Mouse (Mus musculus): Measurements from ENCODE around the gene Kif26b. TPM values are rescaled to one million over a fixed set of nuclear protein-coding genes. Genes with fewer than 3 reads are reported as not detected.

Kif26b gene
- polyA plus RNA-seq, 1 experiment from 2014 or later: 5.1 TPM

DNA sequence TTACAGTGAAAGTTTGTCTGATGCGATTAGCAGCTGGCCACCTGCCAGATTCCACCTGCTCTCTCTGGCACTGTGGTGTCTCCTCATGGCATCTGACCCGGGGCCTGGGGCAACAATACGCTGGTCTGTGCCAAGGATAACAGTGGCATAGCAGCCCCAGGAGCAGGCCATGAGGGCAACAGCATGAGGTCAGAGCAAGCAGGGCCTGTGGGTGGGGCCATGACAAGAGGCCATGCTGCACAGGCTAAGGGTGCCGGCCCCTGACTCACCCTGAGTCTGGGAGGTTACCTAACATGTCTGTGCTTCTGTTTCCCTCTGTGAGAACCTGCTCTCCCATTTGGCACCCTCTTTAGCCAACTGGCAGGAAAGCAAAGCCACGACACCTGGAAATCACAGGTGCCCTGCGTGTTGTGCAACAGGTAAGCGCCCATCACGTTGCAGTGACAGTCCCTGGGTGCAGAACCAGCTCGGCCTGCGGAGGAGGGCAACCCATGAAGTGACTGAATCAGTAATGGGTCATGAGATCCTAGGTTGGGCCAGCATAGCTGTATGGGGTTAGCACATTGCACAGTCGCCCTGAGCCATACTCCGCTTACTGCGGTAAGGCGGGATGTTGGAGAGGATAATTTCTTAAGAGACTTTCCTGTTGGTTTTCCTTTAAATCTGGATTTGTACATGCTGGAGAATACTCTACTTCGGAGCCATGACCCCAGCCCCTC is 72.1 kb downstream of the Kif26b start:
- no peak for ATAC-seq (replicated peaks; ENCODE audit: extremely low read depth, insufficient read depth, low FRiP score)
- WGBS: 77% methylated on average over 15 of the region's 15 CpGs
- no peak overlapping the region for H3K27ac ChIP-seq (ENCODE audit: low read length)
- no peak overlapping the region for H3K4me3 ChIP-seq (ENCODE audit: low read length)
- H3K9ac ChIP-seq (ENCODE audit: low read length): no peak overlapping the region
- H3K9me3 ChIP-seq (replicated peaks; ENCODE audit: control insufficient read depth, low read length): no peaks in the 10 kb centered on the region
- no peaks in the 10 kb centered on the region for H3K27me3 ChIP-seq (ENCODE audit: control insufficient read depth, insufficient read depth, low read length)
- no peak overlapping the region for H3K4me2 ChIP-seq (ENCODE audit: low read depth, low read length)
- H3K36me3 ChIP-seq (ENCODE audit: control insufficient read depth, insufficient read depth): no peaks in the 10 kb centered on the region
- peaks cover 7% of the 10 kb centered on the region for H3K4me1 ChIP-seq (ENCODE audit: control insufficient read depth, insufficient read depth, low read length)

DNA sequence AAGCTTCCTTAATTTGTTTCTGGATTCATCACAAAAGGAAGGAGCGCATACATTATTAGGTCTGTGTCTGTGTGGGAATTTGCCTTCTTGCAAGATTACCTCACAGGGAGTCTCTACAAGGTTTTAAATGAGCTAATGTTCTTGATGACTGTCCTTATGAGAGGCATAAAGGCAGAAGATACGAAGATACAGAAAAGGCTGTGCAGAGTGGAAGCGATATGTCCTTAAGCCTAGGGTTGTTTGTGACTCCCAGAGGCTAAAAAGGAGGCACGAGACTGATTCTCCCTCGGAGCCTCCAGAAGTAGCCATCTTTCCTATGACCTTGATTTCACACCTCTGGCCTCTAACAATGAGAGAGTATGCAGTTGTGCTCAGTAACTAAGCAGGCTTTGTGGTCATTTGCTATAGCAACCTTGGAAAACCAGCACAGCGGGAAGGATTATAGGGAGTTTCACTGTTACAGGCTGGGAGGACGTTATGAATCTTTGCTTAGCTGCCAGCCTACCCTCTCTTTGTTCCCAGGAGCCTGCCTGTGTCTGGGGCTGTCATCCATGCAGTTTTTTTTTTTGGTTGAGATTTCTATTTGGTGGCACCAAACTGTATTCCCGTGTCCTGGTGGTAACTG is 80.3 kb downstream of the Kif26b start:
- Histone ChIP-seq H3K4me1 (ENCODE audit: control insufficient read depth, insufficient read depth, low read length) (peaks cover 6% of the 10 kb centered on the region; the same call in 1 of the 2 replicates), H3K4me2 (ENCODE audit: low read depth, low read length) (no peak overlapping the region), H3K27ac (ENCODE audit: low read length) (no peak overlapping the region), H3K9me3 (replicated peaks; ENCODE audit: control insufficient read depth, low read length) (no peaks in the 10 kb centered on the region), H3K4me3 (ENCODE audit: low read length) (no peak overlapping the region), H3K36me3 (ENCODE audit: control insufficient read depth, insufficient read depth) (no peaks in the 10 kb centered on the region), H3K9ac (ENCODE audit: low read length) (no peak overlapping the region), H3K27me3 (ENCODE audit: control insufficient read depth, insufficient read depth, low read length) (no peaks in the 10 kb centered on the region)
- WGBS: 77% methylated on average over 8 of the region's 8 CpGs
- ATAC-seq (replicated peaks; ENCODE audit: extremely low read depth, insufficient read depth, low FRiP score): no peak

DNA sequence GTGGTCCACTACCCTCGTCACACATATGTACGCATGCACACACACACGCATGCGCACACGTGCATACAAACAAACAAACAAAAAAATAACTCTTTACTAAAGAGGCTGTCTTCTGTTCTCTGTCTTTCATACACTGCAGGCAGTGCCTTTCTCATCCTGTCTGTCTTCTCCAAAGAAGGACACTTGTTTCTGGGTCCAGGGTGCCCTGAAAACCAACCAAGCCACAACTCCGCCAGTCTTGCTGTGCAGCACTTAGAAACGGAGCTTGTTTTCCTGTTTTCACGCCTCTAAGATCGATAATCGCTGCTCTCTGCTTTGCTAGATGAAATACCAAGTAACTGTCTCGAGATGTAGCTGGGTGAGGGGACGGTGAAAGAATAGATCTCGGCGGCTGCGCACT is 82.6 kb downstream of the Kif26b start:
- no peaks in the 10 kb centered on the region for H3K9me3 ChIP-seq (replicated peaks; ENCODE audit: control insufficient read depth, low read length)
- no peaks in the 10 kb centered on the region for H3K27me3 ChIP-seq (ENCODE audit: control insufficient read depth, insufficient read depth, low read length)
- whole genome bisulfite sequencing: 85% methylated on average over 15 of the region's 15 CpGs
- H3K4me2 ChIP-seq (ENCODE audit: low read depth, low read length): no peak overlapping the region
- H3K36me3 ChIP-seq (ENCODE audit: control insufficient read depth, insufficient read depth): no peaks in the 10 kb centered on the region
- peaks cover 4% of the 10 kb centered on the region; the same call in 1 of the 2 replicates for H3K4me1 ChIP-seq (ENCODE audit: control insufficient read depth, insufficient read depth, low read length)
- H3K4me3 ChIP-seq (ENCODE audit: low read length): no peak overlapping the region
- no peak overlapping the region for H3K27ac ChIP-seq (ENCODE audit: low read length)
- H3K9ac ChIP-seq (ENCODE audit: low read length): no peak overlapping the region
- no peak for ATAC-seq (replicated peaks; ENCODE audit: extremely low read depth, insufficient read depth, low FRiP score)

DNA sequence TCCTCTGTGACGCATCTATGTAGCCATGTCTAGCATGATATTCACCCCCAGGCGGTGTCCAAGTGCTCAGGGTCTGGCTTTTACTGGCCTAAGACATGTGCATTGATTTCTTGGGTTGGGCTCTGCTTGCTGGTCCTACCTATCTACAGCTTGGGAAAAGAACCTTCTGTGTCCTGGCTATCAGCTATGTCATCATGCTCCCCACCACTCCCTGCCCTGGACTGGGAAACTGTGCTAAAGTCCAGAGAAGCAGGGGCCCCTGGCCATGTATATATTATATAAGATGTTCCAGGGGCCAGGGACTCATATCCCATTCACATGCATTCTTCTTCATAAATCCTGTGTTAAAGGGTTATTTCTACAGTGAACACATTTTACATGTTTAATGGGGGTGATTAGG is 92.4 kb downstream of the Kif26b start:
- no peak overlapping the region for H3K4me2 ChIP-seq (ENCODE audit: low read depth, low read length)
- no peak overlapping the region for H3K27ac ChIP-seq (ENCODE audit: low read length)
- no peak overlapping the region for H3K9ac ChIP-seq (ENCODE audit: low read length)
- H3K27me3 ChIP-seq (ENCODE audit: control insufficient read depth, insufficient read depth, low read length): no peaks in the 10 kb centered on the region
- no peaks in the 10 kb centered on the region for H3K4me1 ChIP-seq (ENCODE audit: control insufficient read depth, insufficient read depth, low read length)
- H3K4me3 ChIP-seq (ENCODE audit: low read length): no peak overlapping the region
- WGBS: 94% methylated on average over 2 of the region's 2 CpGs
- ATAC-seq (replicated peaks; ENCODE audit: extremely low read depth, insufficient read depth, low FRiP score): no peak; the same call in 1 of the 2 replicates
- no peaks in the 10 kb centered on the region for H3K9me3 ChIP-seq (replicated peaks; ENCODE audit: control insufficient read depth, low read length)
- H3K36me3 ChIP-seq (ENCODE audit: control insufficient read depth, insufficient read depth): no peaks in the 10 kb centered on the region

DNA sequence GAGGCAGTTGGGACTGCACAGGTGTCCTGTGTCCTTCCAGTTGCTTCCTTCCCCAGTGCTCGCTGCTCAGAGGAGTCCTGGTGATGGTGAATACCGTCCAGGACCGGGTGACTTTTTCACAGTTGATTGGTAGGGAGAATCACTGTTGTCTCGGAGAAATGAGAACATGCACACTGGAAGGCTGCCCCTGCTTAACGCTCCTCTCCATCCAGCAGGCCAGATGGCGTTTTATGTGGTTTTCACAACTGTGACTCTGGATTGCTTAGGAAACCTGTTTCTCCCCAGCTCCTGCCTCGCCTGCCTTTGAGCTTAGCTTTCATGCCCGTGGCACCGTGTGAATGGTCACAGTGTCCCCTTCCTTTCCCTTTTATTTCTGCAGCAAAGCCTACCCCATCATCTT is 95.0 kb downstream of the Kif26b start:
- no peak overlapping the region for H3K4me3 ChIP-seq (ENCODE audit: low read length)
- 81% methylated on average over 9 of the region's 9 CpGs for WGBS

DNA sequence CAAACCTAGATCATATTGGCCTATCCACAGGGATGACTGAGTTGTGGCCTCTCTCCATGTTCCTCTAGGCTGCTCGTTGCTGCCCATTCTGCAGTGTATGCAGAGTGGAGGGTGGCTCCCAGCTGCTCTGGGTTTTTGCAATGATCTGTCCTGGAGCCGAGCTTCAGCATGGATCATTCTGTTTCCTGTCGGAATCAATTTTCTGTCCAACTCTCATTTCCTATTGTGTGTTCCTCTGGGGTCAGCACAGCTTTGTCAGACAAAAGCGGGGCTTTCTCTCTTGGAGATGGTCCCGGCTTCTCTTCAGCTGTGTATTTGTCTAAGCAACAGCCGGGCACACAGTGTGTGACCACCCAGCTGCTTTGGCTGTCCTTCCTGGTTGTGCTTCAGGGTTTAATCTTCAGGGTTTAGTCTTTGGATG is 98.0 kb downstream of the Kif26b start:
- Histone ChIP-seq H3K9ac (ENCODE audit: low read length) (no peak overlapping the region), H3K27me3 (ENCODE audit: control insufficient read depth, insufficient read depth, low read length) (no peaks in the 10 kb centered on the region), H3K27ac (ENCODE audit: low read length) (no peak overlapping the region), H3K4me1 (ENCODE audit: control insufficient read depth, insufficient read depth, low read length) (peaks cover 4% of the 10 kb centered on the region), H3K9me3 (replicated peaks; ENCODE audit: control insufficient read depth, low read length) (no peaks in the 10 kb centered on the region), H3K4me3 (ENCODE audit: low read length) (no peak overlapping the region), H3K4me2 (ENCODE audit: low read depth, low read length) (no peak overlapping the region), H3K36me3 (ENCODE audit: control insufficient read depth, insufficient read depth) (no peaks in the 10 kb centered on the region)
- ATAC-seq (replicated peaks; ENCODE audit: extremely low read depth, insufficient read depth, low FRiP score): no peak
- 54% methylated on average over 6 of the region's 6 CpGs for WGBS

More for the DNA sequence above, 95.0 kb downstream of the Kif26b start:
- Histone ChIP-seq H3K4me1 (ENCODE audit: control insufficient read depth, insufficient read depth, low read length) (no peaks in the 10 kb centered on the region), H3K27me3 (ENCODE audit: control insufficient read depth, insufficient read depth, low read length) (no peaks in the 10 kb centered on the region), H3K36me3 (ENCODE audit: control insufficient read depth, insufficient read depth) (no peaks in the 10 kb centered on the region), H3K4me2 (ENCODE audit: low read depth, low read length) (no peak overlapping the region), H3K27ac (ENCODE audit: low read length) (no peak overlapping the region), H3K9me3 (replicated peaks; ENCODE audit: control insufficient read depth, low read length) (no peaks in the 10 kb centered on the region), H3K9ac (ENCODE audit: low read length) (no peak overlapping the region)
- ATAC-seq (replicated peaks; ENCODE audit: extremely low read depth, insufficient read depth, low FRiP score): no peak

DNA sequence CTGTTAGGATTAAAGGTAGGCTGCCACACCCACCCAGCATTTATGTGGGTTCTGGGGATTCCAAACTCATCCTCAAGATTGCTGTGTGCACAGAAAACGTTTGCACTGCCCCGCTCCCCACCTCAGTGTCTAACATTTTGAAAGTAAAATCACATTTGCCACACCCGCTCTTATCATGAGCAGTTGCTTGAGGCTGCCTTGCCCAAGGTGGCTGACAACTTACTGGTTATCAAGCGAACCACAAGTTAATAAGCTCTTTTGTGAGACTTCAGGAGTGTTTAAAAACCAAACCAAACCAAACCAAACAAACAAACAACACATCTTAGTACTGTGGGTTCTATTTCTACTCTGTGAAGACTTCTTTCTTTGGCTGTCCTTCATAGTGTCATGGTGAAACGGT is 101.1 kb downstream of the Kif26b start:
- WGBS: 74% methylated on average over 5 of the region's 5 CpGs
- no peak for ATAC-seq (replicated peaks; ENCODE audit: extremely low read depth, insufficient read depth, low FRiP score)
- peaks cover 19% of the 10 kb centered on the region for H3K4me1 ChIP-seq (ENCODE audit: control insufficient read depth, insufficient read depth, low read length)

DNA sequence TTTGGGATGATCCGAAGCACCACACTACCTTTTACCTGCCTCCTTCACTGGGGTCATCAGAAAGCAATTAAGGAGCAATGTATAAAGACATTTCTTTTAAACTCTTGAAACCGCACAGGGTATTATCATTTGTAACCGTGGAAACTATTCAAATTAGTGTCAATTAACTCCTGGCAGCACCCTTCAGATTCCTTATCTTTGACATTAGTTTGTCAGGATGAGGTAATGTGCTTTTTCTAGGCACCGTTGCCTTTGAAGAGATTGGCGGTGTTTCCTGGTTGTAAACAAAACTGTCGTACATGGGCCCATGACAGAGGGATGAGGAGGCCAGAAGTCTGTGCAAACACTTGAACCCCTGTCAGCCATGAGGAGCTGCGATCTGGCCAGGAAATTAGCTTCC is 102.9 kb downstream of the Kif26b start:
- 0 out of 2 replicates have a peak overlapping the region, but pooled peaks have one; percentile 46 for H3K27ac ChIP-seq (ENCODE audit: low read length)
- no peak overlapping the region for H3K4me3 ChIP-seq (ENCODE audit: low read length)
- H3K9ac ChIP-seq (ENCODE audit: low read length): no peak overlapping the region
- WGBS: 28% methylated on average over 7 of the region's 7 CpGs
- peaks cover 19% of the 10 kb centered on the region for H3K4me1 ChIP-seq (ENCODE audit: control insufficient read depth, insufficient read depth, low read length)
- H3K9me3 ChIP-seq (replicated peaks; ENCODE audit: control insufficient read depth, low read length): no peaks in the 10 kb centered on the region
- no peak overlapping the region for H3K4me2 ChIP-seq (ENCODE audit: low read depth, low read length)
- no peak for ATAC-seq (replicated peaks; ENCODE audit: extremely low read depth, insufficient read depth, low FRiP score)
- no peaks in the 10 kb centered on the region for H3K36me3 ChIP-seq (ENCODE audit: control insufficient read depth, insufficient read depth)
- no peaks in the 10 kb centered on the region for H3K27me3 ChIP-seq (ENCODE audit: control insufficient read depth, insufficient read depth, low read length)

More for the DNA sequence above, 101.1 kb downstream of the Kif26b start:
- H3K4me3 ChIP-seq (ENCODE audit: low read length): no peak overlapping the region
- H3K9me3 ChIP-seq (replicated peaks; ENCODE audit: control insufficient read depth, low read length): no peaks in the 10 kb centered on the region
- no peak overlapping the region for H3K27ac ChIP-seq (ENCODE audit: low read length)
- no peaks in the 10 kb centered on the region for H3K36me3 ChIP-seq (ENCODE audit: control insufficient read depth, insufficient read depth)
- no peak overlapping the region for H3K9ac ChIP-seq (ENCODE audit: low read length)
- H3K4me2 ChIP-seq (ENCODE audit: low read depth, low read length): no peak overlapping the region
- H3K27me3 ChIP-seq (ENCODE audit: control insufficient read depth, insufficient read depth, low read length): no peaks in the 10 kb centered on the region

DNA sequence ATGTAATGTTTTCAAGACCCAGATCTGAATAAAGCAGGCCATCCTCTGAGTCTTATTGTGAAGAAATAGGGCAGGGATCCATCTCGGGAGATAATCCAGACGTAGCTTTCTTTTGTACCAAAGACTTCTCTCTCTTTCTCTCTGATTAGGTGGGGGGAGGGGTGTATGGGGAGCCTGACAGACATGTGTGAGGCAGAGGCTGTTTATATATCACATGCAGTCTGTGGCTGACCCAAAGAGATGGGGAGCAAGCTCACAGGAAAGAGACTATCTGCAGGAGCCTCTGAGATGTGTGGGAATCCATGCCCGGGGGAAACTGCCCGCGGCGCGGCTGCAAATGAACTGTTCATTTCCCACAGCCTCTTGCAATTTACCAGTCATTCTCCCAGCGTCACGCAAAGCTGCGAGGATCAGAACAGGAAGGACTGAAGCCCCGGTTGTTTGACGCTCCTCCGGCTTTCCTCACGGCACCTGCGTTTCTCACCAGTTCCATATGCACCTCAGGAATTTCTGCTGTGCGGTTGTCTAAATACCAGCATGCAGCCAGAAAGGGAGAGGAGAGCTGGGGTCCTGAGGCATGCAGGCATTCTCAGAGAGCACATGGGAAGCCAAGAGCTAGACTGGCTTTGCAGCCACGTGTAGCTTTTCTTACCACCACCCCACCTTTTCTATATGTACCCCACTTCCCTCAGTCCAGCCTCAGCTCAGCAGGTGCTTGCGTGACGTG is 105.6 kb downstream of the Kif26b start:
- H3K27ac ChIP-seq (ENCODE audit: low read length): no peak overlapping the region

More for the DNA sequence above, 105.6 kb downstream of the Kif26b start:
- Histone ChIP-seq H3K4me1 (ENCODE audit: control insufficient read depth, insufficient read depth, low read length) (peaks cover 19% of the 10 kb centered on the region), H3K9ac (ENCODE audit: low read length) (0 out of 2 replicates have a peak overlapping the region, but pooled peaks have one; percentile 42), H3K9me3 (replicated peaks; ENCODE audit: control insufficient read depth, low read length) (no peaks in the 10 kb centered on the region), H3K4me2 (ENCODE audit: low read depth, low read length) (peak overlapping the region; percentile 48), H3K4me3 (ENCODE audit: low read length) (0 out of 2 replicates have a peak overlapping the region, but pooled peaks have one; percentile 4), H3K36me3 (ENCODE audit: control insufficient read depth, insufficient read depth) (no peaks in the 10 kb centered on the region), H3K27me3 (ENCODE audit: control insufficient read depth, insufficient read depth, low read length) (no peaks in the 10 kb centered on the region)
- WGBS: 35% methylated on average over 19 of the region's 19 CpGs
- no peak for ATAC-seq (replicated peaks; ENCODE audit: extremely low read depth, insufficient read depth, low FRiP score)

Measured in heart, embryonic 16.5 days (tissue).